Mouse (Mus musculus): ENCODE measurements around the gene Rhoa.

- TF ChIP-seq POLR2A (IDR thresholded peaks at IDR 0.05; ENCODE audit: control insufficient read depth, extremely low read depth, insufficient read depth, low read length, poor library complexity) (no peak), CTCF (IDR thresholded peaks at IDR 0.05; ENCODE audit: borderline replicate concordance, control insufficient read depth, extremely low read depth, insufficient read depth, low read length, poor library complexity) (no peak)
Observed at GRCm38 (mm10) chr9:108337848-108338550, 32.1 kb downstream of the Rhoa start.

All from thymus, adult 2 months (tissue).